Mouse (Mus musculus) urinary bladder, postnatal 10 days (tissue): Measurements from ENCODE around the gene Olfr524.

ENCODE experiments used
- DNase-seq: peaks from one replicate; pipeline ENCODE4 v3.0.0; 2022; ENCODE audit warnings: low spot score

Olfr524 gene

GRCm38 (mm10) chr7:140186646-140187620, 18.8 kb downstream of the Olfr524 start:
- DNase-seq: no peak

- no peak for DNase-seq
These were observed 21.6 kb downstream of the Olfr524 start for GRCm38 (mm10) chr7:140184206-140184605.

- DNase-seq: no peak
These were observed 25.1 kb downstream of the Olfr524 start for GRCm38 (mm10) chr7:140180692-140181091.

- no peak for DNase-seq
These were observed 26.6 kb downstream of the Olfr524 start for GRCm38 (mm10) chr7:140179176-140179575.

- DNase-seq: no peak
These were observed 32.8 kb downstream of the Olfr524 start, which contains the start of gene Olfr523 for GRCm38 (mm10) chr7:140172936-140173335. TSS of gene Olfr523 (plus strand) at chr7:140173217.

- DNase-seq: no peak
These were observed 34.9 kb downstream of the Olfr524 start for GRCm38 (mm10) chr7:140170863-140171262.

GRCm38 (mm10) chr7:140169386-140169785, 36.4 kb downstream of the Olfr524 start:
- DNase-seq: no peak

GRCm38 (mm10) chr7:140167950-140168349, 37.8 kb downstream of the Olfr524 start:
- no peak for DNase-seq

- DNase-seq: no peak
These were observed 41.1 kb downstream of the Olfr524 start, which contains the start of gene Olfr522 for GRCm38 (mm10) chr7:140164664-140165063. TSS of gene Olfr522 (minus strand) at chr7:140164764.

GRCm38 (mm10) chr7:140160363-140160762, 45.4 kb downstream of the Olfr524 start:
- DNase-seq: no peak

GRCm38 (mm10) chr7:140154218-140154927, 51.4 kb downstream of the Olfr524 start, which contains the start of gene Sprn:
TSS of gene Sprn (minus strand) at chr7:140154877.
- DNase-seq: no peak

- no peak for DNase-seq
These were observed 51.9 kb downstream of the Olfr524 start for GRCm38 (mm10) chr7:140153829-140154217.

- no peak for DNase-seq
These were observed 52.4 kb downstream of the Olfr524 start for GRCm38 (mm10) chr7:140153383-140153782.
